Mouse (Mus musculus) heart, postnatal 0 days (tissue): ENCODE results near the gene Tmem208. TPM values are rescaled to one million over a fixed set of nuclear protein-coding genes. Genes with fewer than 3 reads are reported as not detected.

Experiments
- ATAC-seq: fragments of 200-750 bp; cut with Nextera tagmentation; 2 replicates; pipeline ENCODE4 v1.8.0; 2017; ENCODE audit warnings: low read depth, moderate number of reproducible peaks, moderate library complexity; ENCODE audit not compliant: insufficient read depth
- DNase-seq: peaks from one replicate; pipeline ENCODE4 v3.0.0-alpha.2; 2016; ENCODE audit warnings: low spot score
- H3K27ac ChIP-seq: fragments of 300-500 bp; sonication (generic); 2 replicates; pipeline ENCODE4 v1.5.1; 2014; ENCODE audit warnings: low read depth, mild to moderate bottlenecking
- H3K27me3 ChIP-seq: fragments of 300-500 bp; sonication (generic); 2 replicates; pipeline ENCODE4 v1.6.1; 2014; ENCODE audit warnings: low read length, mixed read lengths; ENCODE audit not compliant: control insufficient read depth, insufficient read depth
- H3K36me3 ChIP-seq: fragments of 300-500 bp; sonication (generic); replicated peaks from 2 replicates; pipeline ENCODE4 v1.6.1; 2014; ENCODE audit warnings: low read length, mixed read lengths; ENCODE audit not compliant: control insufficient read depth, insufficient read depth
- H3K4me1 ChIP-seq: fragments of 300-500 bp; sonication (generic); 2 replicates; pipeline ENCODE4 v1.6.1; 2014; ENCODE audit warnings: antibody characterized with exemption; ENCODE audit not compliant: control insufficient read depth, insufficient read depth
- H3K4me2 ChIP-seq: fragments of 300-500 bp; sonication (generic); 2 replicates; pipeline ENCODE4 v1.6.1; 2014; ENCODE audit warnings: low read depth, mild to moderate bottlenecking, low read length, moderate library complexity
- H3K4me3 ChIP-seq: fragments of 300-500 bp; sonication (generic); 2 replicates; pipeline ENCODE4 v1.5.1; 2014; ENCODE audit warnings: low read depth, low read length
- H3K9ac ChIP-seq: fragments of 300-500 bp; sonication (generic); replicated peaks from 2 replicates; pipeline ENCODE4 v1.6.1; 2014; ENCODE audit warnings: low read depth, low read length, mixed read lengths
- H3K9me3 ChIP-seq: fragments of 300-500 bp; sonication (generic); replicated peaks from 2 replicates; pipeline ENCODE4 v1.6.1; 2016; ENCODE audit warnings: low read length; ENCODE audit not compliant: control insufficient read depth
- CTCF ChIP-seq: IDR thresholded peaks from 2 replicates; pipeline ENCODE4 v1.5.1; 2016; ENCODE audit warnings: antibody characterized with exemption, control low read depth, low read depth
- EP300 ChIP-seq: IDR thresholded peaks from 2 replicates; pipeline ENCODE4 v1.6.1; 2016; ENCODE audit warnings: antibody characterized with exemption, low read depth
- WGBS: fragments of 180-500 bp; shearing (Covaris S2); extraction: QIAGEN DNeasy Blood & Tissue Kit; methylation state at CpG from one replicate; pipeline ENCODE4 v1.1.7; 2014; 5-methylcytosine and 5-hydroxymethylcytosine counted together
- polyA plus RNA-seq: library from polyadenylated mRNA; unstranded; fragments of >200 nt; fragmentation: Nextera tagmentation; extraction: Ambion mirVana; gene quantifications from 2 replicates; pipeline ENCODE4 v1.2.1, GENCODE M21; 2015
- total RNA-seq: library from RNA; depleted of rRNA; stranded (reverse); fragments of >200 nt; gene quantifications from 2 replicates; pipeline ENCODE4 v1.2.3, GENCODE M21; 2014; ENCODE audit warnings: low replicate concordance

Tmem208 gene
- total and polyA plus RNA-seq, 2 experiments from 2014 or later = 66.2 to 81.0 TPM

GRCm38 (mm10) chr8:105307670-105308069, 18.5 kb upstream of the Tmem208 start:
- WGBS = 91% methylated on average over 13 of the region's 13 CpGs
- Histone ChIP-seq H3K9ac (no peak overlapping the region), H3K4me3 (no peak overlapping the region), H3K27me3 (no peaks in the 10 kb centered on the region), H3K36me3 (peaks cover 31% of the 10 kb centered on the region), H3K27ac (no peak overlapping the region), H3K4me2 (no peak overlapping the region), H3K4me1 (peaks cover 24% of the 10 kb centered on the region; the same call in 1 of the 2 replicates), H3K9me3 (no peaks in the 10 kb centered on the region)
- no peak for DNase-seq
- TF ChIP-seq CTCF (no peak), EP300 (no peak)
- no peak for ATAC-seq

- Histone ChIP-seq H3K27ac (no peak overlapping the region), H3K9ac (no peak overlapping the region), H3K4me1 (peaks cover 28% of the 10 kb centered on the region), H3K36me3 (peaks cover 27% of the 10 kb centered on the region), H3K4me3 (no peak overlapping the region), H3K9me3 (no peaks in the 10 kb centered on the region), H3K4me2 (no peak overlapping the region), H3K27me3 (no peaks in the 10 kb centered on the region)
- DNase-seq = no peak
- no peak for ATAC-seq
- TF ChIP-seq CTCF (no peak), EP300 (no peak)
- 92% methylated on average over 10 of the region's 10 CpGs for WGBS
Measured at GRCm38 (mm10) chr8:105308428-105308827, 17.7 kb upstream of the Tmem208 start.

GRCm38 (mm10) chr8:105309142-105309847, 16.9 kb upstream of the Tmem208 start:
- H3K36me3 ChIP-seq = peaks cover 34% of the 10 kb centered on the region
- TF ChIP-seq EP300 (no peak), CTCF (no peak)
- no peak overlapping the region for H3K4me2 ChIP-seq
- no peak overlapping the region for H3K9ac ChIP-seq
- DNase-seq = no peak
- WGBS = 77% methylated on average over 15 of the region's 15 CpGs
- peaks cover 32% of the 10 kb centered on the region for H3K4me1 ChIP-seq
- no peak overlapping the region for H3K27ac ChIP-seq
- no peaks in the 10 kb centered on the region for H3K9me3 ChIP-seq
- ATAC-seq = no peak
- H3K27me3 ChIP-seq = no peaks in the 10 kb centered on the region
- H3K4me3 ChIP-seq = no peak overlapping the region

- no peak for TF ChIP-seq CTCF
- TF ChIP-seq EP300 = no peak
- ATAC-seq (no peak), DNase-seq (no peak)
- no peak overlapping the region for H3K9ac ChIP-seq
- peaks cover 41% of the 10 kb centered on the region for H3K36me3 ChIP-seq
- no peak overlapping the region for H3K27ac ChIP-seq
- H3K4me3 ChIP-seq = no peak overlapping the region
- H3K4me2 ChIP-seq = no peak overlapping the region
- 77% methylated on average over 8 of the region's 8 CpGs for WGBS
- H3K27me3 ChIP-seq = no peaks in the 10 kb centered on the region
- H3K4me1 ChIP-seq = peaks cover 24% of the 10 kb centered on the region
- H3K9me3 ChIP-seq = no peaks in the 10 kb centered on the region
Measured at GRCm38 (mm10) chr8:105310118-105310517, 16.0 kb upstream of the Tmem208 start.

GRCm38 (mm10) chr8:105311718-105312117, 14.4 kb upstream of the Tmem208 start:
- 71% methylated on average over 1 of the region's 1 CpGs for WGBS
- ATAC-seq (no peak), DNase-seq (no peak)
- H3K9me3 ChIP-seq = no peaks in the 10 kb centered on the region
- H3K4me2 ChIP-seq = no peak overlapping the region
- H3K4me3 ChIP-seq = no peak overlapping the region
- TF ChIP-seq CTCF (no peak), EP300 (no peak)
- peaks cover 49% of the 10 kb centered on the region for H3K36me3 ChIP-seq
- H3K27ac ChIP-seq = no peak overlapping the region
- peaks cover 21% of the 10 kb centered on the region for H3K4me1 ChIP-seq
- H3K9ac ChIP-seq = no peak overlapping the region
- H3K27me3 ChIP-seq = no peaks in the 10 kb centered on the region
